Mouse (Mus musculus): ENCODE measurements around the gene Nutm1. TPM values are rescaled to one million over a fixed set of nuclear protein-coding genes. Genes with fewer than 3 reads are reported as not detected.

The Nutm1 gene
- polyA plus RNA-seq, 1 experiment from 2014 or later: 0.04 TPM

- ATAC-seq (replicated peaks): no peak
- Histone ChIP-seq H3K4me2 (replicated peaks) (no peak overlapping the region), H3K4me3 (no peak overlapping the region), H3K4me1 (no peaks in the 10 kb centered on the region), H3K9me3 (no peaks in the 10 kb centered on the region), H3K27me3 (no peaks in the 10 kb centered on the region), H3K9ac (replicated peaks) (no peak overlapping the region), H3K27ac (replicated peaks) (no peak overlapping the region), H3K36me3 (no peaks in the 10 kb centered on the region)
- 57% methylated on average over 4 of the region's 4 CpGs for WGBS
Measured at GRCm38 (mm10) chr2:112224356-112224755, 34.7 kb downstream of the Nutm1 start.

GRCm38 (mm10) chr2:112222607-112223006 is 36.5 kb downstream of the Nutm1 start:
- Histone ChIP-seq H3K4me2 (replicated peaks) (no peak overlapping the region), H3K27ac (replicated peaks) (no peak overlapping the region), H3K27me3 (no peaks in the 10 kb centered on the region), H3K36me3 (no peaks in the 10 kb centered on the region), H3K4me3 (no peak overlapping the region), H3K9me3 (no peaks in the 10 kb centered on the region), H3K4me1 (no peaks in the 10 kb centered on the region), H3K9ac (replicated peaks) (no peak overlapping the region)
- no peak for ATAC-seq (replicated peaks)
- 82% methylated on average over 5 of the region's 5 CpGs for WGBS

DNA sequence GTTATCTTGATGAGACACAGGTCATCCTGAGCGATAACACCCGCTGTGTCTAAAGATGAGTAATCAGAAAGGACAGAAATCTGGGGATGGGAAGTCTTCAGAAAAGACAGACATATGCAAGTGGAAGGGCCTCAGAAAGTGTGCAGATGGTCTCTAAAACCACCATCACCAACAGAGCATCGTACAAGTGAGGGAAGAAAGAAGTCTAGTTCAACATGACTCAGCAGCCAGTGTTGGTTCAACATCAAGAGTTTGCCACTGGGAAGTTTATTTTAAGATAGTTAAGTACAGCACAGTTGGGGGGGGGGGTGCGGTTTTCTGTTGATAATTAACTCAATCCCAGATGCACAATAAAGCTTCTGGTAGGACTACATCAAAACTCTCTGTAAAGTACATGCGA is 38.2 kb downstream of the Nutm1 start:
- no peaks in the 10 kb centered on the region for H3K4me1 ChIP-seq
- ATAC-seq (replicated peaks): no peak
- 89% methylated on average over 5 of the region's 5 CpGs for WGBS
- H3K27me3 ChIP-seq: no peaks in the 10 kb centered on the region
- no peaks in the 10 kb centered on the region for H3K36me3 ChIP-seq
- H3K27ac ChIP-seq (replicated peaks): no peak overlapping the region
- no peak overlapping the region for H3K9ac ChIP-seq (replicated peaks)
- no peak overlapping the region for H3K4me2 ChIP-seq (replicated peaks)
- no peak overlapping the region for H3K4me3 ChIP-seq
- no peaks in the 10 kb centered on the region for H3K9me3 ChIP-seq

DNA sequence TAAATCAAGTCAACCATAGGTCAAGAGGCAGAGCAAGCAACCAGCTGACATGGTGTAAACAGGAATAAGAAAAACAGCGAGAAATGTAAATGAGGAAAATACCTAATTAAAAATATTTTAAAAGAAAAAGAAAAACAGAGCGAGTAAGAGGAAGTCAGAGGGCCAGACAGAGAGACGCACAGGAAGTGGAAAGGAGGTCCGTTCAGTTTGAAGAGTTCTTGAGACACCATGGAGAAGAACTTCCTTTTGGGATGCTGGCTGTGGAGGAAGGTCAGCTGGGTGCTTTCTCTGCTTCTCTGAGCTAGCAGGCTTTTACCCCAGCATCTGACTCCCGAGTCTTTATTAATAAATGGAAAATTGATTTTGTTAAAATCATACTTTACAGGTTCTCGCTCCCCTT is 41.5 kb downstream of the Nutm1 start:
- no peak overlapping the region for H3K9ac ChIP-seq (replicated peaks)
- no peaks in the 10 kb centered on the region for H3K9me3 ChIP-seq
- no peak for ATAC-seq (replicated peaks)
- no peaks in the 10 kb centered on the region for H3K4me1 ChIP-seq
- no peaks in the 10 kb centered on the region for H3K27me3 ChIP-seq
- H3K36me3 ChIP-seq: no peaks in the 10 kb centered on the region
- no peak overlapping the region for H3K4me3 ChIP-seq
- no peak overlapping the region for H3K27ac ChIP-seq (replicated peaks)
- WGBS: 82% methylated on average over 6 of the region's 6 CpGs
- no peak overlapping the region for H3K4me2 ChIP-seq (replicated peaks)

DNA sequence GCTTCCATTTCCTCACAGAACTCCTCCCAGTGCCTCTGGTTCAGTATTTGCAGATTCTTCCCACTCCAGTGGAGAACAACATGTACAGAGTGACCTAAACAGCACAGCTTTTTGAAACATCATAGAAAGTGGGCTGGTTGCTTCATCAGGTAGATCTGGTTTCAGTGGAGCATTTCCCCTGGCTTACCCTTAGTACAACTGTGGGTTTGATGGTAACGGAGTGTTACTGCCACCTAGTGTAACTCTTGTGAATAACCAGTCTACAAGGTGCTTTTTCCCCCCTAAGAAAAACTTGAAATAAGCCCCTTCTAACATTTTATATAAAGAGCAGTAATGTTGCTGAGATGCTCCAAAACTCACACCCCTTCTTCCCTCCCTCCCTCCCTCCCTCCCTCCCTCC is 43.1 kb downstream of the Nutm1 start:
- Histone ChIP-seq H3K9ac (replicated peaks) (no peak overlapping the region), H3K27me3 (no peaks in the 10 kb centered on the region), H3K4me1 (no peaks in the 10 kb centered on the region), H3K9me3 (no peaks in the 10 kb centered on the region), H3K36me3 (no peaks in the 10 kb centered on the region), H3K4me2 (replicated peaks) (no peak overlapping the region), H3K27ac (replicated peaks) (no peak overlapping the region), H3K4me3 (no peak overlapping the region)
- ATAC-seq (replicated peaks): peak; percentile 63; the same call in 1 of the 2 replicates
- 6% methylated on average over 1 of the region's 1 CpGs for WGBS

GRCm38 (mm10) chr2:112210699-112211098 is 48.4 kb downstream of the Nutm1 start:
- no peaks in the 10 kb centered on the region for H3K36me3 ChIP-seq
- WGBS: 68% methylated on average over 2 of the region's 2 CpGs
- no peak overlapping the region for H3K4me2 ChIP-seq (replicated peaks)
- ATAC-seq (replicated peaks): peak; percentile 71
- no peaks in the 10 kb centered on the region for H3K27me3 ChIP-seq
- H3K4me1 ChIP-seq: no peaks in the 10 kb centered on the region
- H3K9me3 ChIP-seq: no peaks in the 10 kb centered on the region
- no peak overlapping the region for H3K4me3 ChIP-seq
- no peak overlapping the region for H3K9ac ChIP-seq (replicated peaks)
- H3K27ac ChIP-seq (replicated peaks): no peak overlapping the region

- no peaks in the 10 kb centered on the region for H3K27me3 ChIP-seq
- 35% methylated on average over 6 of the region's 6 CpGs for WGBS
- H3K36me3 ChIP-seq: no peaks in the 10 kb centered on the region
- H3K9ac ChIP-seq (replicated peaks): no peak overlapping the region
- H3K4me1 ChIP-seq: no peaks in the 10 kb centered on the region
- H3K9me3 ChIP-seq: no peaks in the 10 kb centered on the region
- no peak overlapping the region for H3K4me3 ChIP-seq
- ATAC-seq (replicated peaks): peak; percentile 92
- H3K4me2 ChIP-seq (replicated peaks): no peak overlapping the region
- H3K27ac ChIP-seq (replicated peaks): no peak overlapping the region
Measured at GRCm38 (mm10) chr2:112210142-112210541, 48.9 kb downstream of the Nutm1 start.

DNA sequence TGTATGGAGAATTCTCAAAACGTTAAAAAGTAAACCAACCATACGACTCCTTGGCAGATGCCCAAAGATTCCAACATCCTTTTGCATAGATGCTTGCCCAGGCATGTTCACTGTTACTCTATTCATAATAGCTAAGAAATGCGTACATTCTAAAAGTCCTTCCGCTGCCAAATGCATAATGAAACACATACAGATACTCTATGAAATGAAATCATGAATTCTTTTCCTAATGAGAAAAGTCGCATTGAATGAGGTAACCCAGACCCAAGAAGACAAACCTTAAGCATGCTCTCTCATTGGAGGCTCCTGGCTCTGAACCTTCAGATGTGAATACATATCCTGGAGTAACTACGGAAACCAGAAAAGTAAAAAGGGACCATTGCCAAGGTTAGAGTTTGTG is 56.0 kb downstream of the Nutm1 start:
- Histone ChIP-seq H3K27me3 (no peaks in the 10 kb centered on the region), H3K4me1 (no peaks in the 10 kb centered on the region), H3K36me3 (no peaks in the 10 kb centered on the region), H3K9ac (replicated peaks) (no peak overlapping the region), H3K9me3 (no peaks in the 10 kb centered on the region), H3K4me2 (replicated peaks) (no peak overlapping the region), H3K4me3 (no peak overlapping the region), H3K27ac (replicated peaks) (no peak overlapping the region)
- 41% methylated on average over 6 of the region's 6 CpGs for WGBS
- ATAC-seq (replicated peaks): peak; percentile 72

Other genes starting within 250 kb of the Nutm1 start
- gene Olfr1310, start 246.6 kb downstream of the Nutm1 start, polyA plus RNA-seq (2015; fragmentation: Nextera tagmentation; extraction: Ambion mirVana): not detected in 2 replicates
- gene Olfr1311, start 234.9 kb downstream of the Nutm1 start, polyA plus RNA-seq (2015; fragmentation: Nextera tagmentation; extraction: Ambion mirVana): not detected in 2 replicates
- not detected in 2 replicates for gene Olfr1312, start 209.1 kb downstream of the Nutm1 start, polyA plus RNA-seq (2015; fragmentation: Nextera tagmentation; extraction: Ambion mirVana)
- gene Olfr1313, start 181.4 kb downstream of the Nutm1 start, polyA plus RNA-seq (2015; fragmentation: Nextera tagmentation; extraction: Ambion mirVana): not detected in 2 replicates
- not detected in 2 replicates for gene Olfr1314, start 162.5 kb downstream of the Nutm1 start, polyA plus RNA-seq (2015; fragmentation: Nextera tagmentation; extraction: Ambion mirVana)
- gene Olfr1315-ps1, start 143.9 kb downstream of the Nutm1 start, polyA plus RNA-seq (2015; fragmentation: Nextera tagmentation; extraction: Ambion mirVana): not detected in 2 replicates
- not detected in 2 replicates for gene Olfr1316, start 124.3 kb downstream of the Nutm1 start, polyA plus RNA-seq (2015; fragmentation: Nextera tagmentation; extraction: Ambion mirVana)
- 0.06 TPM in 1 of 2 replicates, not detected in the other for gene Olfr1317, start 119.0 kb downstream of the Nutm1 start, polyA plus RNA-seq (2015; fragmentation: Nextera tagmentation; extraction: Ambion mirVana)
- 0.09 TPM in 1 of 2 replicates, not detected in the other for gene Olfr1318, start 105.1 kb downstream of the Nutm1 start, polyA plus RNA-seq (2015; fragmentation: Nextera tagmentation; extraction: Ambion mirVana)
- 13.4 and 15.2 TPM in 2 replicates for gene Lpcat4, start 19.8 kb downstream of the Nutm1 start, polyA plus RNA-seq (2015; fragmentation: Nextera tagmentation; extraction: Ambion mirVana)
- 164 and 187 TPM in 2 replicates for gene Nop10, start 2.6 kb upstream of the Nutm1 start, polyA plus RNA-seq (2015; fragmentation: Nextera tagmentation; extraction: Ambion mirVana)
- 15.6 and 16.9 TPM in 2 replicates for gene Slc12a6, start 6.5 kb upstream of the Nutm1 start, polyA plus RNA-seq (2015; fragmentation: Nextera tagmentation; extraction: Ambion mirVana)
- 0.06 TPM in 1 of 2 replicates, not detected in the other for gene Gm21985, start 7.0 kb upstream of the Nutm1 start, polyA plus RNA-seq (2015; fragmentation: Nextera tagmentation; extraction: Ambion mirVana)
- gene Emc4, start 108.7 kb upstream of the Nutm1 start, polyA plus RNA-seq (2015; fragmentation: Nextera tagmentation; extraction: Ambion mirVana): 160 and 166 TPM in 2 replicates
- gene Katnbl1, start 119.9 kb upstream of the Nutm1 start, polyA plus RNA-seq (2015; fragmentation: Nextera tagmentation; extraction: Ambion mirVana): 42.9 and 46.7 TPM in 2 replicates
- 14.2 and 16.2 TPM in 2 replicates for gene Emc7, start 195.7 kb upstream of the Nutm1 start, polyA plus RNA-seq (2015; fragmentation: Nextera tagmentation; extraction: Ambion mirVana)
- 0.56 and 0.83 TPM in 2 replicates for gene Chrm5, start 221.5 kb upstream of the Nutm1 start, polyA plus RNA-seq (2015; fragmentation: Nextera tagmentation; extraction: Ambion mirVana)
- gene Aven, start 233.7 kb upstream of the Nutm1 start, polyA plus RNA-seq (2015; fragmentation: Nextera tagmentation; extraction: Ambion mirVana): 3.6 and 3.7 TPM in 2 replicates

Measured in forebrain, embryonic 15.5 days (tissue).